Mouse (Mus musculus): ENCODE measurements at regions not wholly inside any gene's neighbourhood (a gene's known extent, or its start where the extent isn't known, plus 50 kb on each side); places are given as distances from the start of the nearest gene placed in this dataset.

DNA sequence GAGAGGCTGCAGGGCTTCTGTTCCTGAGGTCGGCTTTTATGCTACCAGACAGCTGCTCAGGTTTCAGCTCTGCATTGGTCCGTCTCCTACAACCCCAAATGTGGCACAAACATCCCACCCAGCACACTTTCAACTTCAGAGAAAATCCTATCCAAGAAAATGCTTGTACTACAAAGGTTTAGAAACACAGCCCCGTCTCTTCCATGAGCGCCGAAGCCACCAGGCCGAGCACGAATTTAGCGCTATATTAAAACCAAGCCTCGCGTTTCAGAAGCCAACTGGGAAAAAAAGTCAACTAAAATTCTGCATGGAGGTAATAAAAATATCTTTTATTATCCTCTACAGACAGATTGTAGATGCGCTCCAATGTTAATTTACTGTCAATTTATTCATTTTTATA, 198.4 kb downstream of the Rpap3 start:
- DNase-seq, result no peak
- intact Hi-C loops (cut with DNase I), result no loop called here

DNA sequence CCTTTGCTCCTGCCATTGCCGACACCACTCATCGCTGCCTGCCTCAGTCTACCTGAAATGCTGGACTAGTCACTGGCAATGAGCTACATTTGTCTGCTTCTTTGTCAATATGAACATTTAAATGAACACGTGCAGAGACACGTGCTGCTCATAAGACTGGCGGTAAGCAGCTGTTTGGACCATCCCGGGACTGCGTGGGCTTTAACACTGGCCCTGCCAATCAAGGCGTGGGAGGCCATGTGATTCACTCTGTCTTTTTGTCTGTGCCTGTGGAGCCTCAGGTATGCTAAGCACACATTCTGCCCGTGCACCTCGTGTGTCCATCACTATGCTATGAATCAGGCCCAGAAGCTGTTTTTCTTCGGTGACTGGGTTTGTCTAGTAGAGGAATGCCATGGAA, 199.9 kb downstream of the Rpap3 start:
- intact Hi-C loops (cut with DNase I), result no loop called here
- DNase-seq, result no peak

DNA sequence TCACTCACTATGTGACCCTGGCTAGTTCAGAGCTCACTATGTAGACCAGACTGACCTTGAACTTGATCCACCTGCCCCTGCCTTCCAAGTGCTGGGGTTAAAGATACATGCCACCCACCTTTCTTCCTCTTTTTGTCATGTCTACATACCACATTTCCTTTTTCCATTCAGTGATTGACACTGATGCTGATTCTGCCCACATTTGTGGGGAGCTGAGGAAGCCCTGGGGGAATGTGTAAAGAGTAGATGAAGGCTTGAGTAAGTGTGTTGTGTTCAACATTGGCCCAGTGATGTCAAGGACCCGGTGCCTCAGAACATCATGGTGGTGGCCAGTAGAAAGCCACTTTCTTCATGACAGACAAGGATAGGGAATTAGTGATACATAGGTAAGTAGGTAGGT, 201.3 kb downstream of the Rpap3 start:
- DNase-seq, result no peak
- intact Hi-C loops (cut with DNase I), result no loop called here

DNA sequence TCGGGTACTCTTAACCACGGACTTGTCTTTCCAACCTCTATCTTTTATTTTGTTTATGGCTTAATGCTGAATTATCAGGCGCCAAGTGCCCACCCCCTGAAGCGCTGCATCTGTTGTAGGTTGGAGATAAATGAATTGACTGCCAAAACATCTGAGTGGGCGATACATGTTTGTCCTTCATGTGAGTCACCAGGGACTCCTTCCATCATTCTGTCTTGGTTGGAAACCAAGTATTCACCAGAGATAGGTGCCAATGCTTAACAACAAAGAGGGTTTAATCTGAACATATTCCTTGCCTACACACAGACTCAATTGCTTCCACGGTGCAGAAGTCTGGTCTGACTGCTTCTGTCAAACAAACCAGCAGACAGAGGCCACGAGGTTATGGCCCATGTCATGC, 203.6 kb downstream of the Rpap3 start:
- intact Hi-C loops (cut with DNase I), result no loop called here
- DNase-seq, result no peak

DNA sequence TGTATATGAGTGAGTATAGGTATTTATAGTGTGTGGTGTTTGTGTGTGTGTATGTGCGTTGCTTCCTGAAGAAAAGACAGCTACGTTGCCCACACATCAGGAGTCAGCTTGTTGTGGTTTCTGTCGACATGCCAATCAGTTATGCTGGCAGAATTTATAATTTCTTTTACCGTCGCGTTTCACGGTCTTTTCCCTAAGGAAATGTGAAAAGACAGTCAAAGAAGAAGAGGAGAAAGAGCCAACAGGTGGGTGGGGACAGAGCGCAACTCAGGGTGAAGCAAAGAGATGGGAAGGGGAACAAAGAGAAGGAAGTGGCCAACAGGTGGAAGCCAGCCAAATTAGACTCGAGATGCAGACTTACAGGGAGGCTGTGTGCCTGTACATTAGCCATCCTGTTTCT, 204.2 kb downstream of the Rpap3 start:
- no peak for DNase-seq
- intact Hi-C loops (cut with DNase I), result no loop called here

DNA sequence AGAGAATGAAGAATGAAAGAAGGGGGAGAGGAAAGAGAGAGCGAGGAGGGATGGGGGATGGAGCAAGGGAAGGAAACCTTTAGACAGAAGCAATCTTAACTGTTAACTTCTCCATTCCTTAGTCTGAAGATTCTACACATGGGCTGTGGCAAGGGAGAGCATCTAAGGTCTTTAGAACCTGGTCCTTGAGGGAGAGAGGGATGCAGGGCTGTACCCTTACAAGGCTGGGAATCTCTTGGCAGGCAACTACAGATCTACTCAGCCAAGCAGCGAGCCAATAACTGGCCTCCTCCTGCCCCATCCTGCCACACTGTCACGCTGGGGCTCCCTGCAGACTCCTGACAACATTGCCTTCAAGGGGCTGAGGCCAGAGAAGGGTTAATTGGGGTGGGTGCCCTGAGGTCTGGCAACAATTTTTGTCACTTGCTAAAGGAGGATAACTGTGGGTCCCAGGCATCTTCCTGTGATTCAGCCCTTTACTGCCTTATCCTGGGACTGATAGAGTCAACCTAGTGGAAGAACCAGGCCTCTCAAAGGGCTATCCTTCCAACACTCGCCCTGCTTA, 205.7 kb downstream of the Rpap3 start:
- no peak for DNase-seq
- intact Hi-C loops (cut with DNase I), result no loop called here

DNA sequence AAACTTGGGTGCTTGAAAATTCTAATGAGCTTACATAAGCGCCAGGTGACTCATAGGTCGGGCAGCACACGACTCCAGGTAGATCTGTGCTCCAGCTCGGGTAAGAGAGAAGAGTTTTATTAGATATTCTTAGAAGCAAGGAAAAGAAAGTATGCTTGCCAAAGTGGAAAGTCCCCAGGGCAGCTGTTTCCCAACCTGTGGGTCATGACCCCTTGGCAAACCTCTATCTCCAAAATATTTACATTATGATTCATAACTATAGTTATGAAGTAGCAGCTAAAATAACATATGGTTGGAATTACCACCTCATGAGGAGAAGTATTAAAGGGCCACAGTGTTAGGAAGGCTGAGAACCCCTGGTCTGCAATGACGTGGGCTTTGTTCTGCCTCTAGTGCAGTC, 206.4 kb downstream of the Rpap3 start:
- no peak for DNase-seq
- intact Hi-C loops (cut with DNase I), result no loop called here

DNA sequence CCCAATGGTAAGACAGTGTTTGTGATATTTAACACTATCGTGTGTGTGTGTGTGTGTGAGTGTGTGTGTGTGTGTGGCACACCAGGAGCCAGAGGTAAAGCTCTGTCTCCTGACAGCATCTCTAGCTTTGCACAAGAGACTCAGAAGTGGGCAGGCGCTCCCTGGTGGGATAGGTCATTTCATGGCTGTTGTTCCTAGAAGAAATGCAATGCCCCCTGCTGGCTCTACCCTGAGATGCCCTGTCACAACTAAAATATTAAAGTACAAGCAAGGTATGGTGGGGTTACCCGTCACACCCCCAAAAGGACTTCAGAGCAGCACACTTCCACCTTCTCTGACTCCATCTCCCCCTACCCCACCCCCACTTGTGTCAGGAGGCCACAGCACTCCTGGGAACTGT, 207.2 kb downstream of the Rpap3 start:
- DNase-seq, result no peak
- intact Hi-C loops (cut with DNase I), result no loop called here

DNA sequence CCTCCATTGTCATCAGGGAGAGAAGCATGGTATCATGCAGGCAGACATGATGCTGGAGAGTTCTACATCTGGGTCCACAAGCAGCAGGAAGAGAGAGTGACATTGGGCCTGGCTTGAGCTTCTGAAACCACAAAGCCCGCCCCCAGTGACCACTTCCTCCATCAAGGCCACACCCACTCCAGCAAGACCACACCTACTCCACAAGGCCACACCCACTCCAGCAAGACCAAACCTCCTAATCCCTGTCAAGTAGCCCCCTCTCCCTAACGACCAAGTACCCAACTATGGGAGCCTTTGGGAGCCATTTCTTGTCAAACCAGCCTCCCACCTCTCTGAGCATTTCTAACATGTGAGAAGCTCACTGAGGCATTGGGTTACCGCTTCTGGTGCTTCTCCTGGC, 209.6 kb downstream of the Rpap3 start:
- intact Hi-C loops (cut with DNase I), result no loop called here
- no peak for DNase-seq

DNA sequence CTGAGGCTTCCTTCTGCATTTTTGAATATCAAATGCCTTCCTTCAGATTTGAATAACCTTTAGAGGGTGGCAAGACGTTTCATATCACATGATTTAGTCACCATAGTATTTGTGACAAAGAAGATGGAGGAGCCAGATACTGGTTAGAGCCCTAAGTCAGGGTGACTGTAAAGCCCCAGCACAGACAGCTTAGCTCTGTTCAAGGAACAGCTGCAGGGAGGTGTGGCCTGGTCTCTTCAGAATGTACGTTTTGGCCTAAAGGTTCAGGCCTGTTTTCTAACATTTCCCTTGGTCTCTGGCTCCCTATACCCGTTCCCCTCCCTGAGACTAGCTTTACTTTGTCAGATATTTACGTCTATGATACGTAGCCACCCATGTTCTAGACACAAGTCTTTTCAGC, 212.3 kb downstream of the Rpap3 start:
- no peak for DNase-seq
- intact Hi-C loops (cut with DNase I), result no loop called here

DNA sequence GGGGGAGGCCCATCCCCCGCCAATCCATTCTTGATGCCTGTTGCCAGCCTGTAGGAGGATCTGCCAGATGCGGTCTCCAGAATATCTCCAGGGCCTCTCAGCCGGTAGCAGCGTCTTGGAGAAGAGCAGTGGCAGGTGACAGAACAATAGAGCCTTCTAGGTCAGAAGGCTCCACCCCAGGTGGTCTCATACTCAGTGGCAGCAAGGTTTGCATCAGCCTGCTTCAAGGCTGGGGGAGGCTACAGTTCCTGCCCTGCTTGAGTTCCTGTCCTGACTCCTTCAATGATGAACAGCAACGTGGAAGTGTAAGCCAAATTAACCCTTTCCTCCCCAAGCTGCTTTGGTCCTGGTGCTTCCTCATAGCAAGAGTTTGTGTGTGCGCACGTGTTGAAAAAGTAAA, 213.8 kb downstream of the Rpap3 start:
- no peak for DNase-seq
- intact Hi-C loops (cut with DNase I), result no loop called here

DNA sequence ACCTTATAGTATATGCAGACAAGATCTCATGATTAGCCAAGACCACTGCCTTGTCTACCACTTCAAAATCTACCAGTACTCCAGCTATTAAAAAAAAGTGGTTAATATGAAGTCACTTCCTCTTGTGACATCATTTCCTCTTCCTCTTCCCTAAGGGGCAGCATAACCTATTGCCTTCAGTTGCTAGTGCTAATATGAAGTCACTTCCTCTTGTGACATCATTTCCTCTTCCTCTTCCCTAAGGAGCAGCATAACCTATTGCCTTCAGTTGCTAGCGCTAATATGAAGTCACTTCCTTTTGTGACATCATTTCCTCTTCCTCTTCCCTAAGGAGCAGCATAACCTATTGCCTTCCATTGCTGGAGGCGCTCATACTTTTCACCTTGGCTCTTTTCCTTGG, 218.2 kb downstream of the Rpap3 start:
- DNase-seq, result no peak
- intact Hi-C loops (cut with DNase I), result no loop called here

DNA sequence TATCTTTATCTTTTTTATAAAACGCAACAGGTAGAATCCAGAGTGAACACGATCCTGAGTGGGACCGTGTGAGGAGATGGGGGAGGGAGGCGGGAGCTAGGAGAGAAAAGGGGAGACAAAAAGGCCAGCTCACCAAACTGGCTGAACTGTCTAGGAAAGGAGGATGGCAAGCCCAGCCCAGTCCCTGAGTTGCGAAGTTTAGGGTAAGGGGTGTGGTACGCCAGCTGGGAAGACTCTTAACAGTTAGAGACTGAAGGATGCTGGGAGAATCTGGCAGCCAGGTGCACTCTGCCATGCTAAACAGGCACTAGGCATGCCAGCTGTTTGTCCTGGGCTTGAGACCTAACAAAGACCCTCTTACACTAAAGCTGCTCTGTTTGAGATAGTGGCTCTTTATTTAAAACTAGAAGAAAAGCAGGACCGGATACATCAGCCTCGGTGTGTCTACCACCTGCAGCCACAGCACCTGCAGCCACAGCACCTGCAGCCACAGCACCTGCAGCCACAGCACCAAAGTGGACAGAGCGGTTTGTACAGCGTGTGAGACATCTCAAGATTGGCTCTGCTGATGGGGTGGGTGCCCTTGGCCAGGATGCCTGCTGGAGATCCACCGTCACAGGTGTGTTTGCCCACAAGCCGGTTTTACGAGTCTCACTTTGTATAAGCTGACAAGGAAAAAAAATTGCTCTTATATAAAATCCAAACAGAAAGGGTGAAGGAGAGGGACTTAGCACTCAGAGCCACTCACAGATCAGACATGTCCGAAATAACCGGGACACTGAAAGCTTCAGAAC, 225.1 kb upstream of the Amigo2 start:
- DNase-seq, result no peak
- intact Hi-C loops (cut with DNase I), result no loop called here

DNA sequence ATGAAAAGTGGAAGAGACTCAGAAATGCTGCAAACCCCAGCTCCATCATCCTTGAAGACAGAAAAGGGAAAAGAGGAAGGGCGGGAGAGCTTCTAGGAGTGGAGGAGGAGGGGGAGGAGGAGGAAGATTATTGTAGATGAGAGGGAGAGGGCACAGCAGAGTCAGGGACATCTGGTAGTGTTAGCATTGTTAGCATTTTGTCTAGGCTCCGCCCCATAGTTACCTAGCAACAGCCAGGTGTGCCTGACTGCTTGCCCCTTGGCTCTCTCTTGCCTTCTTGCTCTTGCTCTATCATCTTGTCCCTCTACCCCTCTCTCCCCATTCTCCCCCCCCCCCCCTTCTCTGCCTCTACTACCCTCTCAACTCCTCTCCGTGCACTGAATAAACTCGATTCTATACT, 224.4 kb upstream of the Amigo2 start:
- no peak for DNase-seq
- intact Hi-C loops (cut with DNase I), result no loop called here

DNA sequence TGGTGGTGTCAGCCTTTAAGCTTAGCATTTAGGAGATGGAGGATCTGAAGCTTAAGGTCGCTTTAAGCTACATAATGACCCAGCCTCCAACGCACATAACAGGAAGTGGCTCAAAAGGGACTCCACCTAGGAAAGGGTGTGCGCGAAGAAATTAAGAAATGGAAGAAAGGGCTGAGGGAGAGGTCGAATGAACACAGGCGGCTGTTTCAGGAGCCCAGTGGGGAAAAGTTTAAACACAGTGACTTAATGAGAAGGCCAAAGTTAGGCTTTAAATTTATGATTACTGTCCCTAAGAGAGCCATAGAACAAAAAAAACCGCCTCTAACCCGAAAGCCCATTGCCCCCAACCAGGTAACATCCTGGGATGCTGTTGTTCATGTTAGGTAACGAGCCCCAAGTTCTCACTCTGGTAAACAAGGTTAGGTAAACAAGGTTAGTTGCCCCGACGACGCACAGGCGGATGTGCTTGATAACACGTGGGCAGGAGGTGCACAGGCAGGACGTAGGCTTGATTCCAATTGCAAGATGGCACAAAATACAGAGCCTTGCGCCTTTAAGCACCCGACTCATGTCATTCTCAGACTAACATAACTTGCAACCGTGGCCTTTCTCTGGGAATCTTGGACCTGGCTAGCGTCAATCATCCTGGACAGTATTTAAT, 222.7 kb upstream of the Amigo2 start:
- no peak for DNase-seq
- intact Hi-C loops (cut with DNase I), result no loop called here

DNA sequence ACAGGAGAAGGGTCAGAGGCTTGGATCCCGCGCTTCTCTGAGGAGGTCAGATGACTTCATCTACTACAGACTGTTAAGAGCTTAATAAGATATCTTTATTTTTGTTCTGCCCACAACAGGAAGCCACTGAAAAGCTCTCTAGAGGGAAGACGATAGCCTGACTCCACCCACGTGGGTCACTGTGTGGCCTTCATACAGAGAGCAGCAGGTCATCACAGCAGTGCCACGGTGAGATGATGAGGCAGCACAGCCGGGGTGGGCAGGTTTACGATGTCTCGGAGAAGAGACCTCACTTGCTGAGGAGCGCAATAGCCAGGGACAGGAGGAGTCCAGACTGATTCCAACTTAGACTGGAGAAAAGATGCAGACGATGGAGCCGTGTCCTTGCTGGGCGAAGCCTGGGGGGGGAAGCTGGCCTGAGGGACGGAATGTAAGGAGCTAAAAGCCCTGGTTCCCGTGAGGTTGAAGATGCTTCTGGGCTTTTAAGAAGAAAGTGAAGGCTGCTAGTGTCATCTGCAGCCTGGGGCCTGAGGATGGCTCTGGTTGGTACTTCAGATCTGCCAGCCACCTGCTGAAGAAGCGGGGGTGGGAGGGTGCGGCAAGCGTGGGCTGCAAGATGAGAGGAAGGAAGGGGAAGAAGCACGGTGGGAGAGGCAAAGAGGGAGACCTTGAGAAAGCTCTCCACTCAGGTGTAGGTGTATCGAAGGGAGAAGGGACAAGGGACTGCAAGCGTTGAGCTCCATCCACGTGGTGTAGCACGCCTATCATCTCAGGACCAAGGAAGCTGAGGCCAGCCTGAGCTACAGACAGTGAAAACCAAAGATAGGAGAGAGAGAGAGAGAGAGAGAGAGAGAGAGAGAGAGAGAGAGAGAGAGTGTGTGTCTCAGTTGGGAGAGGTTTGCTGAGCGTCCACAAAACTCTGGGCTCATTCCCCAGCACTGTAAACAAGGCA, 221.9 kb upstream of the Amigo2 start:
- no peak for DNase-seq
- intact Hi-C loops (cut with DNase I), result no loop called here

DNA sequence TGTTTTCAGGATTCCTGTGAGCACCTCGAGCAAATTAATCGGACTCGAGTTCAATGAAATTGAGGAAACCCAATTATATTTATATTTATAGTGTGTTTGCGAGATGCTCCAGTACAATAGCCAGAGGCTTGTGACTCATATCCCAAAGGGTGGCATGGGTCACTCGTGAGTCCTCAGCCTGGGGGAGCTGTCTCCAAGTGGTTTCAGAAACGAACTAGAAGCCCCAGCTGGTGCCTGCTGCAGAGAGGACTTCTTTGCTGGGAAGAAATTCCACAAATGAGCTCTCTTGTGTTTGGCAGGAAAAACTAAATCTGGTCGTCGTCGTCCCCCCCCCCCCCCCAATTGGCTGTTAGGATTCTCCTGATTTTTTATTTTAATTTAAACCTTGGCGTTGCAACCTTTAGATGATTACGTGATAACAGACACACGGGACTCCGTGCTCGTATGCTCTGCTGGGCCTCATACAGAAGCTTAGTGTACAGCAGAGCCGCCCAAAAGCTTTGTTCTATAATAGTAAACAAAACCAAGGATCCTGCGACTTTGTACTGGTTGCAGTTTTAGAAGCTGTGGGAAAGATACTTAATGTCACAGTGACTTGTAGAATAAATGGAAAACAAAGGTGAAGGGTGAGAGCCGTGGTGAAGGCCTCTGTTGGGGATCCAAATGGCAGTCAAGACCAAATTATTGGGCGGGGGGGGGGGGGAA, 220.8 kb upstream of the Amigo2 start:
- DNase-seq, result no peak
- intact Hi-C loops (cut with DNase I), result no loop called here

DNA sequence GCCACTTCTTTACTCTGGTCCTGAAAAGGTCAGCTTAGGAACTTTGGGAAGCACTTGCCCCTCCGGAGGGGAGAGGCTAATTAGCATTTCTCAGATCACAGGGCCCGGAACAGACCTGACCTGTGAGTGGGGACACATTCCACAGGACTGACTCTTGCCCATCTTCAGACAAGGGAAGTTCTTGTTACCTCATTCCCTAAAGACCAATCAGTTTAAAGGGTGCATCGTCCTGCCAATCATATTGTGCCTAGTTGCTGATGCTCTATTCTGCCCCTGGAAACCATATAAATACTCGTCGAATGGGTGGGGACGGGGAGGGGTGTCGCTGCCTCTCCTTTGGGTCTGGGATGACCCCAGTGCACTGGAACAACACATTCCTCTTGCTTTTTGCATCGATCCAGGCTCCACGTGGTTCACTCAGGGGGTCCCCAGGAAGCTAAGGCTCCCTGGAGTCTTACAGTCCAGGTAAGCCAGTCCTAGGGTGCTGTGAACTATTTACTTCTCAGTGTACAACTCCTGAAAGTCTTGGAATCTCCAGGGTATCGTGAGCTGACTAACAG, 219.9 kb upstream of the Amigo2 start:
- intact Hi-C loops (cut with DNase I), result no loop called here
- DNase-seq, result no peak

DNA sequence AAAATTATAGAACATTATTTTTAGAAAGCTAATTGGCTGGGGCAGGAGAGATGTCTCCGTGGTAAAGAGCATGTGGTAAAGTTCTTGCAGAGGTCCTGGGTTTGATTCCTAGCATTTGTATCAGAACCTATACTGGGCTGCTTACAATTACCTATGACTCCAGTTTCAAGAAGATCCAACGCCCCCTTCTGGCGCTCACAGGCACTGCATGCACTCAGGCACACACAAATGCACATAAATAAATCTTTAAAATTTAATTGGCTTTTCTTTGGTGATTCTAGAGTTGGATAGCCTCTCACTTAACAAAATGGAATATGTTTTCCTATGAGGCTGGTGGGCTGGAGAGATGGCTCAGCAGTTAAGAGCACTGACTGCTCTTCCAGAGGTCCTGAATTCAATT, 219.0 kb upstream of the Amigo2 start:
- no peak for DNase-seq
- intact Hi-C loops (cut with DNase I), result no loop called here

DNA sequence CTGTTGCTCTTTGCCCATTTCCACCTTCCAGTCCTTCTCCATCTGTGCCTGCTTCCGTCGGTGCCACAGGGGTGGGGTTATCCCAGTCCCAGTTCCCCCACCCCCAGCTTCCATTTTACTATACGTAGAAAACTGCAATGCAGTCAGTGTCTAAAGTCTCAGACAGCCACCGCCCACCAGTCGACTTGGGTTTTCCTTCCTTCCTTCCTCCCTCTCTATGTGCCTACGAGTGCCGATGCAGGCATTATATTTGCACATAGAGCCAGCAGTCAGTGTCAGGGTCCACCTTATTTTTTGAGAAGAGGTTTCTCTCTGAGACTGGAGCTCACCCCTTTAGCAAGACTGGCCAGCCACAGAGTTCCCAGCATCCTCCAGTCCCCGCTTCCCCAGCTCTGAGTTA, 218.3 kb upstream of the Amigo2 start:
- no peak for DNase-seq

More for the DNA sequence above, 218.3 kb upstream of the Amigo2 start:
- intact Hi-C loops (cut with DNase I), result no loop called here
